Mouse (Mus musculus) CH12.LX (cell line): Measurements from ENCODE around the gene Mfsd10.

Experiments
- CTCF ChIP-seq, 2 experiments: IDR thresholded peaks in 1 of 2; conservative IDR thresholded peaks in 1 of 2; 2 replicates each; pipeline ENCODE4 v1.5.1; 2011 to 2012; ENCODE audit warnings: low read depth in 2 of 2, low read length in 2 of 2, improper control_type of control experiment in 1 of 2, inconsistent platforms in 1 of 2, mild to moderate bottlenecking in 1 of 2, moderate library complexity in 1 of 2
- JUN ChIP-seq: IDR thresholded peaks from 2 replicates; pipeline ENCODE4 v1.6.1; 2011; ENCODE audit warnings: low read depth, mild to moderate bottlenecking, low read length, improper control_type of control experiment, moderate library complexity; ENCODE audit not compliant: insufficient read depth

DNA sequence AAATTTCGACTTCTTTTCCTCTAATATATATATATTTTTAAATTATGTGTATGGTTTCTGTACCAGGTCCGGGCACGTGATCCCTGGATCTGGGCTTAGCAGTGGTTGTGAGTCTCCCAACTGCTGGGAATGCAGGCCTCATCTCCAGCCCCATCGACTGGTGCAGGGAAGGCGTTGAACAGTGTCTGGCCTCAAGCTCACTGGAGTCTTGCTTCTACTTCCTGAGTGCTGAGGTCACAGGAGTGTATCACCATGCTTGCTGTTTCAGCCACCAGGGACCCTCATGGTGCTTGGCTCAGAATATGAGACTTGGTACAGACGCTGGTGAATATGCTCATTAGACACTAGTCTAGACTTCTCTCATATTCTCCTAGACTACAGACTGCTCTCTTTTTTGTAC, 44.3 kb downstream of the Mfsd10 start:
- no peak for TF ChIP-seq JUN
- no peak for TF ChIP-seq CTCF (conservative IDR thresholded peaks at IDR 0.05 in 1 of 2, IDR thresholded peaks at IDR 0.05 in 1 of 2; ENCODE audit: low read depth in 2 of 2, low read length in 2 of 2)
